ENCODE assay signal across 13 mouse cellular contexts in genomic region chr13:30748321-30748720, GRCm38 (mm10). TPM values are rescaled to one million over a fixed set of nuclear protein-coding genes. Genes with fewer than 3 reads are reported as not detected.
A peak's percentile ranks its signal among the peaks of the same experiment; 100 is the strongest.
DNase-seq lines count a peak whose midpoint lies in the region; ATAC-seq and TF ChIP-seq lines count a peak whose summit lies in the region.
"Had no signal": no experiment of that assay in that cellular context is flagged by ENCODE, and none has a peak within 500 bp of the region (broad histone marks: within the 10 kb centered on the region; RNA-seq: fewer than 3 reads in every experiment).

No protein-coding gene starts in this region.

- DNase-seq in embryonic facial prominence, embryonic 10.5 days (ENCODE audit: low spot score), result no peak
- DNase-seq in hindbrain, embryonic 11.5 days (ENCODE audit: low spot score), result no peak
- no peak for DNase-seq in midbrain, postnatal 0 days (ENCODE audit: low spot score)
- no peak for DNase-seq in cerebellum, adult 9-11 months
- DNase-seq: cerebellum, adult 18-20 months; right cerebral cortex, postnatal 4 days had no signal

- peaks cover 24% of the 10 kb centered on the region for H3K4me1 ChIP-seq in embryonic facial prominence, embryonic 13.5 days
- peaks cover 25% of the 10 kb centered on the region for H3K4me1 ChIP-seq in embryonic facial prominence, embryonic 10.5 days
- peaks cover 24% of the 10 kb centered on the region for H3K4me1 ChIP-seq in hindbrain, embryonic 13.5 days (replicated peaks)
- peaks cover 2% of the 10 kb centered on the region; the same call in 1 of the 2 replicates for H3K4me1 ChIP-seq in hindbrain, embryonic 11.5 days (replicated peaks; ENCODE audit: control insufficient read depth, insufficient read depth, low read length)
- H3K4me1 ChIP-seq in midbrain, embryonic 13.5 days (replicated peaks), result peaks cover 22% of the 10 kb centered on the region
- peaks cover 14% of the 10 kb centered on the region; the same call in 1 of the 2 replicates for H3K4me1 ChIP-seq in midbrain, postnatal 0 days (ENCODE audit: insufficient read depth, low read length)

- no peak for TF ChIP-seq CTCF in midbrain, postnatal 0 days (IDR thresholded peaks at IDR 0.05)

- no peak overlapping the region for H3K27ac ChIP-seq in embryonic facial prominence, embryonic 13.5 days
- no peak overlapping the region for H3K27ac ChIP-seq in embryonic facial prominence, embryonic 10.5 days (replicated peaks)
- H3K27ac ChIP-seq in hindbrain, embryonic 13.5 days, result no peak overlapping the region
- no peak overlapping the region for H3K27ac ChIP-seq in hindbrain, embryonic 11.5 days (ENCODE audit: low read depth, low read length)
- no peak overlapping the region for H3K27ac ChIP-seq in midbrain, embryonic 13.5 days
- no peak overlapping the region for H3K27ac ChIP-seq in midbrain, postnatal 0 days (ENCODE audit: low read depth, low read length)
- H3K27ac ChIP-seq: embryonic facial prominence, embryonic 15.5 days; liver, embryonic 13.5 days; neural tube, embryonic 12.5 days had no signal

- H3K4me2 ChIP-seq in embryonic facial prominence, embryonic 13.5 days, result peak overlapping the region; percentile 71; the same call in 1 of the 2 replicates
- H3K4me2 ChIP-seq in hindbrain, embryonic 13.5 days, result peak overlapping the region; percentile 66; the same call in 1 of the 2 replicates
- H3K4me2 ChIP-seq in hindbrain, embryonic 11.5 days (replicated peaks; ENCODE audit: low read depth, low read length), result no peak overlapping the region
- H3K4me2 ChIP-seq in midbrain, embryonic 13.5 days (replicated peaks), result peak overlapping the region; percentile 68; the same call in 1 of the 2 replicates
- H3K4me2 ChIP-seq in midbrain, postnatal 0 days (ENCODE audit: low read depth, low read length, poor library complexity, severe bottlenecking), result no peak overlapping the region

- H3K9ac ChIP-seq in embryonic facial prominence, embryonic 13.5 days, result no peak overlapping the region
- no peak overlapping the region for H3K9ac ChIP-seq in hindbrain, embryonic 13.5 days
- H3K9ac ChIP-seq in hindbrain, embryonic 11.5 days (ENCODE audit: low read depth, low read length), result no peak overlapping the region
- H3K9ac ChIP-seq in midbrain, embryonic 13.5 days (replicated peaks), result no peak overlapping the region
- H3K9ac ChIP-seq in midbrain, postnatal 0 days (replicated peaks; ENCODE audit: low read length, poor library complexity, severe bottlenecking), result no peak overlapping the region
- H3K9ac ChIP-seq: embryonic facial prominence, embryonic 15.5 days; liver, embryonic 13.5 days; neural tube, embryonic 12.5 days had no signal

- 56% methylated on average over 11 of the region's 11 CpGs for WGBS in embryonic facial prominence, embryonic 13.5 days
- WGBS in embryonic facial prominence, embryonic 10.5 days, result 54% methylated on average over 11 of the region's 11 CpGs
- WGBS in hindbrain, embryonic 13.5 days, result 59% methylated on average over 11 of the region's 11 CpGs
- 59% methylated on average over 11 of the region's 11 CpGs for WGBS in hindbrain, embryonic 11.5 days
- WGBS in midbrain, embryonic 13.5 days, result 56% methylated on average over 11 of the region's 11 CpGs
- 57% methylated on average over 11 of the region's 11 CpGs for WGBS in midbrain, postnatal 0 days

- H3K4me3 ChIP-seq in embryonic facial prominence, embryonic 13.5 days, result no peak overlapping the region
- H3K4me3 ChIP-seq in embryonic facial prominence, embryonic 10.5 days, result no peak overlapping the region; the same call in 1 of the 2 replicates
- 0 out of 2 replicates have a peak overlapping the region, but pooled peaks have one; percentile 38 for H3K4me3 ChIP-seq in hindbrain, embryonic 13.5 days
- H3K4me3 ChIP-seq in hindbrain, embryonic 11.5 days (ENCODE audit: low read depth, low read length), result no peak overlapping the region
- H3K4me3 ChIP-seq in midbrain, embryonic 13.5 days (replicated peaks), result peak overlapping the region; percentile 40; the same call in 1 of the 2 replicates
- H3K4me3 ChIP-seq in midbrain, postnatal 0 days (ENCODE audit: low read depth, low read length), result no peak overlapping the region

- no peaks in the 10 kb centered on the region for H3K9me3 ChIP-seq in embryonic facial prominence, embryonic 13.5 days
- H3K9me3 ChIP-seq in embryonic facial prominence, embryonic 10.5 days, result no peaks in the 10 kb centered on the region
- no peaks in the 10 kb centered on the region for H3K9me3 ChIP-seq in hindbrain, embryonic 13.5 days
- H3K9me3 ChIP-seq in hindbrain, embryonic 11.5 days (ENCODE audit: control insufficient read depth, low read length), result no peaks in the 10 kb centered on the region
- H3K9me3 ChIP-seq in midbrain, embryonic 13.5 days, result no peaks in the 10 kb centered on the region
- H3K9me3 ChIP-seq in midbrain, postnatal 0 days (ENCODE audit: low read length), result no peaks in the 10 kb centered on the region
- H3K9me3 ChIP-seq: embryonic facial prominence, embryonic 15.5 days; liver, embryonic 13.5 days; neural tube, embryonic 12.5 days had no signal

- H3K27me3 ChIP-seq in embryonic facial prominence, embryonic 13.5 days, result peaks cover 74% of the 10 kb centered on the region
- peaks cover 70% of the 10 kb centered on the region for H3K27me3 ChIP-seq in embryonic facial prominence, embryonic 10.5 days (replicated peaks; ENCODE audit: low read depth, poor library complexity, severe bottlenecking)
- peaks cover 73% of the 10 kb centered on the region for H3K27me3 ChIP-seq in hindbrain, embryonic 13.5 days
- H3K27me3 ChIP-seq in hindbrain, embryonic 11.5 days (ENCODE audit: control insufficient read depth, insufficient read depth, low read length), result peaks cover 41% of the 10 kb centered on the region
- H3K27me3 ChIP-seq in midbrain, embryonic 13.5 days, result peaks cover 67% of the 10 kb centered on the region
- peaks cover 41% of the 10 kb centered on the region for H3K27me3 ChIP-seq in midbrain, postnatal 0 days (ENCODE audit: insufficient read depth, low read length)

- no peaks in the 10 kb centered on the region for H3K36me3 ChIP-seq in embryonic facial prominence, embryonic 13.5 days
- H3K36me3 ChIP-seq in embryonic facial prominence, embryonic 10.5 days (replicated peaks), result no peaks in the 10 kb centered on the region
- no peaks in the 10 kb centered on the region for H3K36me3 ChIP-seq in hindbrain, embryonic 13.5 days
- no peaks in the 10 kb centered on the region for H3K36me3 ChIP-seq in hindbrain, embryonic 11.5 days (ENCODE audit: control insufficient read depth, insufficient read depth, low read length)
- H3K36me3 ChIP-seq in midbrain, embryonic 13.5 days, result no peaks in the 10 kb centered on the region
- H3K36me3 ChIP-seq in midbrain, postnatal 0 days (ENCODE audit: insufficient read depth, low read length), result no peaks in the 10 kb centered on the region
- H3K36me3 ChIP-seq: embryonic facial prominence, embryonic 15.5 days; liver, embryonic 13.5 days; neural tube, embryonic 12.5 days had no signal

- ATAC-seq in embryonic facial prominence, embryonic 13.5 days (ENCODE audit: insufficient number of reproducible peaks, insufficient read depth, low FRiP score, low TSS enrichment, low read depth), result no peak
- no peak for ATAC-seq in hindbrain, embryonic 13.5 days (ENCODE audit: low FRiP score)
- ATAC-seq in hindbrain, embryonic 11.5 days (ENCODE audit: low FRiP score), result no peak
- ATAC-seq in midbrain, embryonic 13.5 days, result no peak
- no peak for ATAC-seq in midbrain, postnatal 0 days (ENCODE audit: low FRiP score)
- ATAC-seq in inflammation-experienced regulatory T-cells, adult 6 months, result peak; percentile 65

RNA-seq across cellular contexts. Expression of gene Irf4, which starts 0.7 kb away (rescaled TPM):
- 0.06 and 0.15 TPM in 2 replicates for polyA plus RNA-seq in embryonic facial prominence, embryonic 13.5 days (2015; fragmentation: Nextera tagmentation; extraction: Ambion mirVana)
- polyA plus RNA-seq in embryonic facial prominence, embryonic 10.5 days (2016; fragmentation: Nextera tagmentation; extraction: Ambion mirVana), result 0.03 and 0.06 TPM in 2 replicates
- 0.12 and 0.21 TPM in 2 replicates for polyA plus RNA-seq in hindbrain, embryonic 13.5 days (2015; fragmentation: Nextera tagmentation; extraction: Ambion mirVana)
- polyA plus RNA-seq in hindbrain, embryonic 11.5 days (2014; fragmentation: Nextera tagmentation; extraction: Ambion mirVana), result 0.03 and 0.06 TPM in 2 replicates
- polyA plus RNA-seq in midbrain, embryonic 13.5 days (2015; fragmentation: Nextera tagmentation; extraction: Ambion mirVana), result 0.07 and 0.08 TPM in 2 replicates
- total RNA-seq in midbrain, postnatal 0 days (2014; rRNA removed), result 0.19 and 0.44 TPM in 2 replicates
- polyA plus RNA-seq in midbrain, postnatal 0 days (2015; fragmentation: Nextera tagmentation; extraction: Ambion mirVana), result 0.02 and 0.05 TPM in 2 replicates
- polyA plus RNA-seq in inflammation-experienced regulatory T-cells, adult 6 months (2017; shearing (Covaris generic)), result 10 to 100 TPM; 17.4 to 19.8 (median 17.8) TPM

Comparison
In these comparisons a context has a peak if more than half of its experiments do, and no peak if none do; other contexts are left out.
1. H3K4me2 ChIP-seq: peak in embryonic facial prominence, embryonic 13.5 days (single experiment), hindbrain, embryonic 13.5 days (single experiment) and midbrain, embryonic 13.5 days (single experiment); none in hindbrain, embryonic 11.5 days (single experiment) and midbrain, postnatal 0 days (single experiment).
2. H3K4me3 ChIP-seq: peak in hindbrain, embryonic 13.5 days (single experiment) and midbrain, embryonic 13.5 days (single experiment); none in embryonic facial prominence, embryonic 13.5 days (single experiment), embryonic facial prominence, embryonic 10.5 days (single experiment), hindbrain, embryonic 11.5 days (single experiment) and midbrain, postnatal 0 days (single experiment).
3. RNA of gene Irf4, which starts 0.7 kb away (polyA plus RNA-seq): 17.4 to 19.8 TPM in inflammation-experienced regulatory T-cells, adult 6 months; 0.12 to 0.21 TPM in hindbrain, embryonic 13.5 days, 0.06 to 0.15 TPM in embryonic facial prominence, embryonic 13.5 days, 0.07 to 0.08 TPM in midbrain, embryonic 13.5 days, 0.03 to 0.06 TPM in embryonic facial prominence, embryonic 10.5 days, 0.03 to 0.06 TPM in hindbrain, embryonic 11.5 days and 0.02 to 0.05 TPM in midbrain, postnatal 0 days; every median in the first group is over 10 times any median in the second.